In genomic region chr17:68120744-68121143, GRCm38 (mm10) we compare ENCODE assay signal across 28 mouse cellular contexts.
A peak's percentile ranks its signal among the peaks of the same experiment; 100 is the strongest.
DNase-seq lines count a peak whose midpoint lies in the region; ATAC-seq and TF ChIP-seq lines count a peak whose summit lies in the region.
"Had no signal": no experiment of that assay in that cellular context is flagged by ENCODE, and none has a peak within 500 bp of the region (broad histone marks: within the 10 kb centered on the region; RNA-seq: fewer than 3 reads in every experiment).

No protein-coding gene starts in this region.

- no peak for ATAC-seq in intestine, embryonic 14.5 days (replicated peaks; ENCODE audit: low FRiP score, low TSS enrichment, low read depth)
- ATAC-seq in intestine, embryonic 16.5 days: no peak
- no peak; the same call in 1 of the 2 replicates for ATAC-seq in lung, embryonic 14.5 days (ENCODE audit: insufficient read depth)
- ATAC-seq in lung, postnatal 0 days: peak; percentile 53
- ATAC-seq: forebrain, embryonic 13.5 days; forebrain, embryonic 16.5 days; hindbrain, embryonic 16.5 days; Patski had no signal

- H3K9ac ChIP-seq in intestine, embryonic 14.5 days (ENCODE audit: low read length): no peak overlapping the region
- H3K9ac ChIP-seq in intestine, embryonic 16.5 days (ENCODE audit: low read depth, low read length): no peak overlapping the region
- H3K9ac ChIP-seq in lung, embryonic 14.5 days: no peak overlapping the region
- H3K9ac ChIP-seq in lung, postnatal 0 days (replicated peaks; ENCODE audit: low read depth): no peak overlapping the region
- H3K9ac ChIP-seq: forebrain, embryonic 13.5 days; heart, embryonic 12.5 days; heart, embryonic 15.5 days; hindbrain, embryonic 13.5 days had no signal

- no peak for TF ChIP-seq CTCF in lung, embryonic 14.5 days (IDR thresholded peaks at IDR 0.05; ENCODE audit: low read depth)
- no peak for TF ChIP-seq CTCF in lung, adult 2 months (IDR thresholded peaks at IDR 0.05; ENCODE audit: insufficient read depth, low read length)
- no peak for TF ChIP-seq CTCF in lung, postnatal 0 days (IDR thresholded peaks at IDR 0.05)

- H3K27ac ChIP-seq in intestine, embryonic 14.5 days (ENCODE audit: low read depth): no peak overlapping the region
- H3K27ac ChIP-seq in intestine, embryonic 16.5 days (ENCODE audit: low read length): no peak overlapping the region
- H3K27ac ChIP-seq in lung, embryonic 14.5 days (ENCODE audit: low read depth): peak overlapping the region; percentile 39; the same call in 1 of the 2 replicates
- no peak overlapping the region for H3K27ac ChIP-seq in lung, postnatal 0 days (ENCODE audit: low read length)
- 0 out of 2 replicates have a peak overlapping the region, but pooled peaks have one; percentile 24 for H3K27ac ChIP-seq in brown adipose tissue, adult 24 weeks (replicated peaks; ENCODE audit: low read depth, low read length)
- H3K27ac ChIP-seq: forebrain, embryonic 10.5 days; forebrain, embryonic 13.5 days; heart, embryonic 15.5 days; hindbrain, embryonic 10.5 days; hindbrain, embryonic 13.5 days had no signal

- no peak for TF ChIP-seq POLR2A in lung, adult 2 months (IDR thresholded peaks at IDR 0.05; ENCODE audit: borderline replicate concordance, extremely low read depth, low read depth, low read length)

- peak; percentile 38 for DNase-seq in intestine, embryonic 14.5 days (ENCODE audit: low spot score)
- peak; percentile 58 for DNase-seq in lung, embryonic 14.5 days
- DNase-seq in lung, adult 2 months: no peak
- DNase-seq in lung, postnatal 0 days (ENCODE audit: low spot score): peak; percentile 16
- DNase-seq in lung, postnatal 10 days: no peak
- DNase-seq: adrenal gland, adult 2 months; adrenal gland, postnatal 14 days; B cell, adult 2 months; cerebellum, adult 18-20 months; cerebellum, adult 9-10 months; cerebellum, postnatal 14 days; gastrocnemius, postnatal 10 days; gastrocnemius, postnatal 36 days; heart, postnatal 10 days; heart, postnatal 36 days had no signal

- TF ChIP-seq EP300 in lung, postnatal 0 days (IDR thresholded peaks at IDR 0.05): peak; percentile 72

- H3K4me1 ChIP-seq in intestine, embryonic 14.5 days (replicated peaks; ENCODE audit: control insufficient read depth, insufficient read depth, low read length): no peaks in the 10 kb centered on the region
- H3K4me1 ChIP-seq in intestine, embryonic 16.5 days (ENCODE audit: control insufficient read depth, insufficient read depth, low read length): no peaks in the 10 kb centered on the region
- no peaks in the 10 kb centered on the region for H3K4me1 ChIP-seq in lung, embryonic 14.5 days (ENCODE audit: insufficient read depth)
- no peaks in the 10 kb centered on the region for H3K4me1 ChIP-seq in lung, adult 2 months (ENCODE audit: control insufficient read depth, insufficient read depth, low read length)
- no peaks in the 10 kb centered on the region for H3K4me1 ChIP-seq in lung, postnatal 0 days (ENCODE audit: insufficient read depth, low read depth, low read length)
- no peaks in the 10 kb centered on the region for H3K4me1 ChIP-seq in brown adipose tissue, adult 24 weeks (ENCODE audit: control insufficient read depth, insufficient read depth, insufficient read length, low read length)
- H3K4me1 ChIP-seq: forebrain, embryonic 13.5 days; heart, embryonic 12.5 days; heart, embryonic 15.5 days; hindbrain, embryonic 10.5 days; hindbrain, embryonic 13.5 days had no signal

- no peaks in the 10 kb centered on the region for H3K36me3 ChIP-seq in intestine, embryonic 14.5 days (ENCODE audit: control insufficient read depth, insufficient read depth, low read length)
- H3K36me3 ChIP-seq in intestine, embryonic 16.5 days (ENCODE audit: control insufficient read depth, insufficient read depth, low read length): no peaks in the 10 kb centered on the region
- no peaks in the 10 kb centered on the region for H3K36me3 ChIP-seq in lung, embryonic 14.5 days (ENCODE audit: insufficient read depth)
- no peaks in the 10 kb centered on the region for H3K36me3 ChIP-seq in lung, postnatal 0 days (ENCODE audit: insufficient read depth, low read length)
- H3K36me3 ChIP-seq: forebrain, embryonic 10.5 days; G1E; heart, embryonic 12.5 days; heart, embryonic 15.5 days; hindbrain, embryonic 10.5 days; hindbrain, embryonic 13.5 days had no signal

- H3K4me2 ChIP-seq in intestine, embryonic 14.5 days (ENCODE audit: low read length): no peak overlapping the region
- H3K4me2 ChIP-seq in intestine, embryonic 16.5 days (ENCODE audit: low read depth, low read length): no peak overlapping the region
- no peak overlapping the region for H3K4me2 ChIP-seq in lung, embryonic 14.5 days
- H3K4me2 ChIP-seq in lung, postnatal 0 days (replicated peaks; ENCODE audit: low read depth, low read length): no peak overlapping the region
- H3K4me2 ChIP-seq: forebrain, embryonic 13.5 days; heart, embryonic 12.5 days; heart, embryonic 15.5 days; hindbrain, embryonic 13.5 days had no signal

- no peak overlapping the region for H3K4me3 ChIP-seq in intestine, embryonic 14.5 days (ENCODE audit: low read depth, low read length)
- H3K4me3 ChIP-seq in intestine, embryonic 16.5 days (ENCODE audit: low read length): no peak overlapping the region
- no peak overlapping the region for H3K4me3 ChIP-seq in lung, embryonic 14.5 days (ENCODE audit: low read depth, low read length)
- no peak overlapping the region for H3K4me3 ChIP-seq in lung, adult 2 months (replicated peaks; ENCODE audit: extremely low read depth, low read depth, low read length)
- H3K4me3 ChIP-seq in lung, postnatal 0 days (ENCODE audit: low read depth, low read length): no peak overlapping the region
- no peak overlapping the region for H3K4me3 ChIP-seq in brown adipose tissue, adult 24 weeks (ENCODE audit: insufficient read depth, low read depth, low read length)
- H3K4me3 ChIP-seq: forebrain, embryonic 10.5 days; forebrain, embryonic 13.5 days; heart, embryonic 12.5 days; heart, embryonic 15.5 days; hindbrain, embryonic 10.5 days; hindbrain, embryonic 13.5 days had no signal

- no peaks in the 10 kb centered on the region for H3K9me3 ChIP-seq in intestine, embryonic 14.5 days (ENCODE audit: control insufficient read depth, low read length)
- no peaks in the 10 kb centered on the region for H3K9me3 ChIP-seq in intestine, embryonic 16.5 days (ENCODE audit: control insufficient read depth, low read length)
- H3K9me3 ChIP-seq in lung, embryonic 14.5 days (ENCODE audit: low read depth, low read length): no peaks in the 10 kb centered on the region
- H3K9me3 ChIP-seq in lung, postnatal 0 days (ENCODE audit: low read length): no peaks in the 10 kb centered on the region
- H3K9me3 ChIP-seq: forebrain, embryonic 10.5 days; forebrain, embryonic 13.5 days; heart, embryonic 12.5 days; heart, embryonic 15.5 days; hindbrain, embryonic 10.5 days; hindbrain, embryonic 13.5 days had no signal

- H3K27me3 ChIP-seq in intestine, embryonic 14.5 days (replicated peaks; ENCODE audit: control insufficient read depth, insufficient read depth, low read length): no peaks in the 10 kb centered on the region
- no peaks in the 10 kb centered on the region for H3K27me3 ChIP-seq in intestine, embryonic 16.5 days (replicated peaks; ENCODE audit: control insufficient read depth, insufficient read depth, low read length)
- H3K27me3 ChIP-seq in lung, embryonic 14.5 days (ENCODE audit: insufficient read depth, low read length): no peaks in the 10 kb centered on the region
- no peaks in the 10 kb centered on the region for H3K27me3 ChIP-seq in lung, postnatal 0 days (replicated peaks; ENCODE audit: insufficient read depth, low read length)
- H3K27me3 ChIP-seq: CH12.LX; forebrain, embryonic 13.5 days; heart, embryonic 12.5 days; heart, embryonic 15.5 days; hindbrain, embryonic 13.5 days; Patski had no signal

- WGBS in intestine, embryonic 14.5 days: 58% methylated on average over 6 of the region's 6 CpGs
- 54% methylated on average over 6 of the region's 6 CpGs for WGBS in intestine, embryonic 16.5 days
- WGBS in lung, embryonic 14.5 days: 53% methylated on average over 6 of the region's 6 CpGs
- 46% methylated on average over 6 of the region's 6 CpGs for WGBS in lung, adult 2 months
- 42% methylated on average over 6 of the region's 6 CpGs for WGBS in lung, postnatal 0 days

Comparison
In these comparisons a context has a peak if more than half of its experiments do, and no peak if none do; other contexts are left out.
1. DNase-seq: peak in intestine, embryonic 14.5 days (single experiment), lung, embryonic 14.5 days (single experiment) and lung, postnatal 0 days (single experiment); none in lung, adult 2 months (single experiment) and lung, postnatal 10 days (single experiment).
2. H3K27ac ChIP-seq: peak in lung, embryonic 14.5 days (single experiment) and brown adipose tissue, adult 24 weeks (single experiment); none in intestine, embryonic 14.5 days (single experiment), intestine, embryonic 16.5 days (single experiment) and lung, postnatal 0 days (single experiment).